Mouse (Mus musculus): ENCODE data around the gene Sema4b. TPM values are rescaled to one million over a fixed set of nuclear protein-coding genes. Genes with fewer than 3 reads are reported as not detected.

The Sema4b gene
- total and polyA plus RNA-seq, 3 experiments: 1.5 to 9.4 (median 6.7) TPM

GRCm38 (mm10) chr7:80169847-80170246 is 16.8 kb upstream of the Sema4b start:
- in situ Hi-C loops (cut with MboI; ENCODE audit: low pct_ligation_motif_present, low pct_unique_long_range_greater_than_20kb, low sequenced_read_pairs): no loop called here
- H3K9me3 ChIP-seq (replicated peaks; ENCODE audit: low read length): no peaks in the 10 kb centered on the region

GRCm38 (mm10) chr7:80171345-80171744 is 15.3 kb upstream of the Sema4b start:
- no peaks in the 10 kb centered on the region for H3K79me2 ChIP-seq (replicated peaks; ENCODE audit: control insufficient read depth, extremely low read depth, insufficient read depth, poor library complexity, severe bottlenecking)
- no peak overlapping the region for H3K9ac ChIP-seq (ENCODE audit: insufficient read depth, low read depth)
- H3K4me1 ChIP-seq (ENCODE audit: control insufficient read depth in 1 of 2, insufficient read depth in 2 of 2): peaks cover 4 to 19% of the 10 kb centered on the region in 2 experiments; a peak in 3 of 4 replicates
- H3K9me3 ChIP-seq (replicated peaks; ENCODE audit: low read length): peaks cover 3% of the 10 kb centered on the region
- TF ChIP-seq BHLHE40 (IDR thresholded peaks at IDR 0.05; ENCODE audit: low read depth, low read length) (no peak), CTCF (conservative IDR thresholded peaks at IDR 0.05 in 1 of 2, IDR thresholded peaks at IDR 0.05 in 1 of 2; ENCODE audit: low read depth in 2 of 2, low read length in 2 of 2) (no peak), PAX5 (IDR thresholded peaks at IDR 0.05; ENCODE audit: low read length) (no peak), JUND (conservative IDR thresholded peaks at IDR 0.05; ENCODE audit: low read depth, low read length) (no peak), MEF2A (IDR thresholded peaks at IDR 0.05; ENCODE audit: borderline replicate concordance, low read depth, low read length) (no peak), ZMIZ1 (IDR thresholded peaks at IDR 0.05; ENCODE audit: low read depth, low read length) (no peak), RCOR1 (conservative IDR thresholded peaks at IDR 0.05; ENCODE audit: low read depth, low read length) (no peak), MAZ (IDR thresholded peaks at IDR 0.05; ENCODE audit: low read depth, low read length) (no peak), NRF1 (IDR thresholded peaks at IDR 0.05; ENCODE audit: low read depth, low read length) (no peak), IRF4 (IDR thresholded peaks at IDR 0.05; ENCODE audit: low read depth, low read length) (no peak), SMC3 (IDR thresholded peaks at IDR 0.05; ENCODE audit: low read depth, low read length) (no peak), ZC3H11A (IDR thresholded peaks at IDR 0.05; ENCODE audit: low read depth, low read length) (no peak), MXI1 (IDR thresholded peaks at IDR 0.05; ENCODE audit: low read depth, low read length) (no peak), E2F4 (IDR thresholded peaks at IDR 0.05; ENCODE audit: insufficient replicate concordance, low read depth, low read length) (no peak), CHD1 (IDR thresholded peaks at IDR 0.05; ENCODE audit: low read depth, low read length) (no peak), MAX (IDR thresholded peaks at IDR 0.05; ENCODE audit: low read length) (no peak), SIN3A (IDR thresholded peaks at IDR 0.05; ENCODE audit: low read length) (no peak)
- in situ Hi-C loops (cut with MboI; ENCODE audit: low pct_ligation_motif_present, low pct_unique_long_range_greater_than_20kb, low sequenced_read_pairs) (no loop called here), dilution Hi-C loops (cut with MboI; ENCODE audit: extremely low pct_ligation_motif_present, extremely low pct_unique_long_range_greater_than_20kb, low sequenced_read_pairs) (no loop called here)
- H3K27me3 ChIP-seq (replicated peaks): peaks cover 14% of the 10 kb centered on the region
- no peaks in the 10 kb centered on the region for H3K36me3 ChIP-seq (replicated peaks in 1 of 2; ENCODE audit: control insufficient read depth in 1 of 2, insufficient read depth in 1 of 2, low read length in 1 of 2)
- no peak overlapping the region for H3K4me2 ChIP-seq (ENCODE audit: insufficient read depth, low read depth, poor library complexity, severe bottlenecking)
- no peak overlapping the region for H3K27ac ChIP-seq (ENCODE audit: insufficient read depth, low read depth)
- DNase-seq (ENCODE audit: extremely low read depth): no peak
- H3K4me3 ChIP-seq (replicated peaks in 1 of 3; ENCODE audit: low read depth in 2 of 3, low read length in 2 of 3, poor library complexity in 1 of 3): no peak overlapping the region

More at GRCm38 (mm10) chr7:80169847-80170246, 16.8 kb upstream of the Sema4b start:
- TF ChIP-seq ELF1 (IDR thresholded peaks at IDR 0.05; ENCODE audit: low read depth, low read length): no peak
- TF ChIP-seq SIN3A (IDR thresholded peaks at IDR 0.05; ENCODE audit: low read length): no peak
- peak; percentile 65; the same call in 1 of the 2 replicates for TF ChIP-seq TBP (conservative IDR thresholded peaks at IDR 0.05; ENCODE audit: low read depth, low read length)
- Histone ChIP-seq H3K79me2 (replicated peaks; ENCODE audit: control insufficient read depth, extremely low read depth, insufficient read depth, poor library complexity, severe bottlenecking) (no peaks in the 10 kb centered on the region), H3K4me3 (replicated peaks in 1 of 3; ENCODE audit: low read depth in 2 of 3, low read length in 2 of 3, poor library complexity in 1 of 3) (no peak overlapping the region), H3K27ac (ENCODE audit: insufficient read depth, low read depth) (no peak overlapping the region), H3K9ac (ENCODE audit: insufficient read depth, low read depth) (no peak overlapping the region), H3K27me3 (replicated peaks) (peaks cover 14% of the 10 kb centered on the region), H3K36me3 (replicated peaks in 1 of 2; ENCODE audit: control insufficient read depth in 1 of 2, insufficient read depth in 1 of 2, low read length in 1 of 2) (no peaks in the 10 kb centered on the region), H3K4me2 (ENCODE audit: insufficient read depth, low read depth, poor library complexity, severe bottlenecking) (no peak overlapping the region), H3K4me1 (ENCODE audit: control insufficient read depth in 1 of 2, insufficient read depth in 2 of 2) (peaks cover 9 to 34% of the 10 kb centered on the region in 2 experiments; a peak in 3 of 4 replicates)
- dilution Hi-C loops (cut with MboI; ENCODE audit: extremely low pct_ligation_motif_present, extremely low pct_unique_long_range_greater_than_20kb, low sequenced_read_pairs): no loop called here
- DNase-seq (ENCODE audit: extremely low read depth): no peak
